Mouse (Mus musculus): ENCODE results near the gene Gnmt. TPM values are rescaled to one million over a fixed set of nuclear protein-coding genes. Genes with fewer than 3 reads are reported as not detected.

Gnmt gene
- polyA plus RNA-seq, 1 experiment, result 8.1 TPM

DNA sequence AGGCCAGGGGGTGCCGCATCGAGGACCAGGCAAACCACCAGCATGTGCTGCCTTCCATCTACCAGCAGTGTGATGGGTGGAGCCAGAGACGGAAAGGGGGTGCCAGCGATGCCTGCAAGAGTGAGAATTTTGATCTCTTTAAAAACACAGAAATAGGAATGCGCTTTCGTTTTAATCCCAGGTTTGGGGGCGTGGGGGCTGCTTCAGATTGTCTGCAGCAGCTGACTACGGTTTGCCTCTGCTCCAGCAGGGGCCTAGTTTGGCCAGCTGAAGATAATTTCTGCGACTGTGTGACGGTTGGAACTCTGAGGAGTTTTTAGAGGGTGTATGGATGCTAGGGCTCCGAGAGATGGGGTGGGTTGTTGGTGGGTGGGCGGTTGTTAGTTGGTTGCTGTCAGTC lies 29.8 kb upstream of the Gnmt start:
- no peaks in the 10 kb centered on the region for H3K4me1 ChIP-seq (ENCODE audit: control insufficient read depth, insufficient read depth, insufficient read length)
- H3K27me3 ChIP-seq (ENCODE audit: control insufficient read depth, insufficient read depth, low read length), result no peaks in the 10 kb centered on the region
- WGBS, result 90% methylated on average over 12 of the region's 12 CpGs
- H3K4me3 ChIP-seq (ENCODE audit: extremely low read depth, insufficient read depth, insufficient read length), result no peak overlapping the region
- H3K27ac ChIP-seq (ENCODE audit: insufficient read depth, low read length), result no peak overlapping the region
- DNase-seq (ENCODE audit: low read depth in 1 of 2, low spot score in 2 of 2), result no peak
- no peaks in the 10 kb centered on the region for H3K36me3 ChIP-seq (ENCODE audit: control insufficient read depth, insufficient read depth, low read length)
- TF ChIP-seq CTCF (IDR thresholded peaks at IDR 0.05; ENCODE audit: extremely low read depth, insufficient read depth, insufficient read length, insufficient replicate concordance) (no peak), POLR2A (IDR thresholded peaks at IDR 0.05; ENCODE audit: low read depth, low read length) (no peak)

DNA sequence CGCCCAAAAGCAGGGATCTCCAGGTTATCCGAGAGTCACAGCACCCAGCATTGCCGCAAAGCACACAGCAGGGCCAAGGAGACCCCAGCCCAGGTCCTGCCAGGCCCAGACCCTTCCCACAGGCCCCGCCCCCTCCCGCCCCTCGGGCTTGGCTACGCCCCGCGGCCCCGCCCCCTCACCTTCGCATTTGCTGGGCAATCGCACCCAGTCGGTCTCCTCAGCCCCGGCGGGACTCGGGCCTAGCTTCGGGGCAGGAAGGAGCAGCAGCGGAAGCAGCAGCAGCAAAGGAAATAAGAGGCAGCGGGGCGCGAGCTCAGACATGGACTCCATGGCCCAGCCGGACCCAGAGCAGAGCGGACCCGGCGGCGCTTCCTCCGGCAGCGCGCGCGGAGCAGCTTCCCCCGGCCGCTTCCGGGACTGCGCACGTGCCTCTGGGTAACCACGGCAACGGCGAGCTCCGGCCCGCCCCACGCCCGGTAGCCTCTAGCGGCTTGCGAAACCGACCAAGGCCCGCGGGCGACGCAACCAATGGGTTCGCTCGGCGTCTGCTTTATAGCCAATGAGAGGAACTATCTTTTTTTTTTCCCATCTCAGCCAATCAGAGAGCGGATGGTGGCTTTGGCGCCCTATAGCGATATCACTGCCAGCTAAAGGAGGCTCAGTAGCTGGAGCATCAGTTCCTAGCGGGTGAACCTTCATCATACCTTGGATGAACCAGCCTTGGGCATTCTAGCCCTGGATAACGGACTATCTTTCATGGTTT lies 23.0 kb upstream of the Gnmt start, which contains the start of gene Cnpy3:
Gene Cnpy3, minus strand, starts transcription at position 421 of the 763 bp plus-strand sequence.
- peak; percentile 97 to 98 for DNase-seq (ENCODE audit: low read depth in 1 of 2, low spot score in 2 of 2)
- Histone ChIP-seq H3K4me3 (ENCODE audit: extremely low read depth, insufficient read depth, insufficient read length) (peak within 1 kb of the TSS; percentile 95), H3K4me1 (ENCODE audit: control insufficient read depth, insufficient read depth, insufficient read length) (peaks cover 11% of the 10 kb centered on the region; the same call in 1 of the 2 replicates), H3K36me3 (ENCODE audit: control insufficient read depth, insufficient read depth, low read length) (peaks cover 7% of the 10 kb centered on the region; the same call in 1 of the 2 replicates), H3K27me3 (ENCODE audit: control insufficient read depth, insufficient read depth, low read length) (no peaks in the 10 kb centered on the region), H3K27ac (ENCODE audit: insufficient read depth, low read length) (peak within 1 kb of the TSS; percentile 97)
- under 1% methylated on average over 58 of the region's 58 CpGs for WGBS
- TF ChIP-seq POLR2A (IDR thresholded peaks at IDR 0.05; ENCODE audit: low read depth, low read length), result peak; percentile 73
- TF ChIP-seq CTCF (IDR thresholded peaks at IDR 0.05; ENCODE audit: extremely low read depth, insufficient read depth, insufficient read length, insufficient replicate concordance), result no peak

GRCm38 (mm10) chr17:46751056-46751793 lies 22.3 kb upstream of the Gnmt start:
- H3K27me3 ChIP-seq (ENCODE audit: control insufficient read depth, insufficient read depth, low read length), result no peaks in the 10 kb centered on the region
- peak overlapping the region; percentile 97 for H3K27ac ChIP-seq (ENCODE audit: insufficient read depth, low read length)
- 3% methylated on average over 16 of the region's 16 CpGs for WGBS
- peak overlapping the region; percentile 95 for H3K4me3 ChIP-seq (ENCODE audit: extremely low read depth, insufficient read depth, insufficient read length)
- H3K36me3 ChIP-seq (ENCODE audit: control insufficient read depth, insufficient read depth, low read length), result peaks cover 11% of the 10 kb centered on the region
- TF ChIP-seq POLR2A (IDR thresholded peaks at IDR 0.05; ENCODE audit: low read depth, low read length) (peak; percentile 23; the same call in 1 of the 2 replicates), CTCF (IDR thresholded peaks at IDR 0.05; ENCODE audit: extremely low read depth, insufficient read depth, insufficient read length, insufficient replicate concordance) (no peak)
- H3K4me1 ChIP-seq (ENCODE audit: control insufficient read depth, insufficient read depth, insufficient read length), result peaks cover 11% of the 10 kb centered on the region; the same call in 1 of the 2 replicates
- DNase-seq (ENCODE audit: low read depth in 1 of 2, low spot score in 2 of 2), result peak; percentile 78 to 91

- peak overlapping the region; percentile 97 for H3K27ac ChIP-seq (ENCODE audit: insufficient read depth, low read length)
- 29% methylated on average over 4 of the region's 4 CpGs for WGBS
These were observed 21.6 kb upstream of the Gnmt start for GRCm38 (mm10) chr17:46750580-46750979.

GRCm38 (mm10) chr17:46749282-46749681 lies 20.3 kb upstream of the Gnmt start:
- Histone ChIP-seq H3K4me1 (ENCODE audit: control insufficient read depth, insufficient read depth, insufficient read length) (peaks cover 11% of the 10 kb centered on the region; the same call in 1 of the 2 replicates), H3K27me3 (ENCODE audit: control insufficient read depth, insufficient read depth, low read length) (no peaks in the 10 kb centered on the region), H3K36me3 (ENCODE audit: control insufficient read depth, insufficient read depth, low read length) (peaks cover 19% of the 10 kb centered on the region), H3K27ac (ENCODE audit: insufficient read depth, low read length) (peak overlapping the region; percentile 2; the same call in 1 of the 2 replicates), H3K4me3 (ENCODE audit: extremely low read depth, insufficient read depth, insufficient read length) (no peak overlapping the region)
- WGBS, result 66% methylated on average over 5 of the region's 5 CpGs
- TF ChIP-seq POLR2A (IDR thresholded peaks at IDR 0.05; ENCODE audit: low read depth, low read length) (no peak), CTCF (IDR thresholded peaks at IDR 0.05; ENCODE audit: extremely low read depth, insufficient read depth, insufficient read length, insufficient replicate concordance) (no peak)
- DNase-seq (ENCODE audit: low read depth in 1 of 2, low spot score in 2 of 2), result no peak

More at GRCm38 (mm10) chr17:46750580-46750979, 21.6 kb upstream of the Gnmt start:
- TF ChIP-seq POLR2A (IDR thresholded peaks at IDR 0.05; ENCODE audit: low read depth, low read length) (no peak), CTCF (IDR thresholded peaks at IDR 0.05; ENCODE audit: extremely low read depth, insufficient read depth, insufficient read length, insufficient replicate concordance) (no peak)
- peak overlapping the region; percentile 95; the same call in 1 of the 2 replicates for H3K4me3 ChIP-seq (ENCODE audit: extremely low read depth, insufficient read depth, insufficient read length)
- H3K27me3 ChIP-seq (ENCODE audit: control insufficient read depth, insufficient read depth, low read length), result no peaks in the 10 kb centered on the region
- peaks cover 11% of the 10 kb centered on the region; the same call in 1 of the 2 replicates for H3K4me1 ChIP-seq (ENCODE audit: control insufficient read depth, insufficient read depth, insufficient read length)
- DNase-seq (ENCODE audit: low read depth in 1 of 2, low spot score in 2 of 2), result no peak
- peaks cover 13% of the 10 kb centered on the region for H3K36me3 ChIP-seq (ENCODE audit: control insufficient read depth, insufficient read depth, low read length)

- 88% methylated on average over 2 of the region's 2 CpGs for WGBS
- Histone ChIP-seq H3K36me3 (ENCODE audit: control insufficient read depth, insufficient read depth, low read length) (peaks cover 30% of the 10 kb centered on the region), H3K27me3 (ENCODE audit: control insufficient read depth, insufficient read depth, low read length) (no peaks in the 10 kb centered on the region), H3K4me3 (ENCODE audit: extremely low read depth, insufficient read depth, insufficient read length) (no peak overlapping the region), H3K4me1 (ENCODE audit: control insufficient read depth, insufficient read depth, insufficient read length) (peaks cover 11% of the 10 kb centered on the region; the same call in 1 of the 2 replicates), H3K27ac (ENCODE audit: insufficient read depth, low read length) (no peak overlapping the region)
- no peak for DNase-seq (ENCODE audit: low read depth in 1 of 2, low spot score in 2 of 2)
- TF ChIP-seq POLR2A (IDR thresholded peaks at IDR 0.05; ENCODE audit: low read depth, low read length) (no peak), CTCF (IDR thresholded peaks at IDR 0.05; ENCODE audit: extremely low read depth, insufficient read depth, insufficient read length, insufficient replicate concordance) (no peak)
These were observed 18.8 kb upstream of the Gnmt start for GRCm38 (mm10) chr17:46747806-46748205.
